Mouse (Mus musculus) gastrocnemius, postnatal 14 days (tissue): Measurements from ENCODE around the gene Itga3. TPM values are rescaled to one million over a fixed set of nuclear protein-coding genes. Genes with fewer than 3 reads are reported as not detected.

Experiments
- DNase-seq: peaks from one replicate; pipeline ENCODE4 v3.0.0; 2021; ENCODE audit warnings: mixed read lengths
- intact Hi-C: fragments of 180-260 bp; cut with DNase I; formaldehyde crosslinking; loops from one replicate; pipeline ENCODE4 v1.15.1; 2025; ENCODE audit warnings: low total_unique reads
- total RNA-seq, 2 experiments: library from RNA; stranded (reverse); gene quantifications; 2 replicates each; pipeline ENCODE4 v1.2.3; 2021

The Itga3 gene
- total RNA-seq, 2 experiments from 2014 or later: 3.5 to 4.0 TPM

DNA sequence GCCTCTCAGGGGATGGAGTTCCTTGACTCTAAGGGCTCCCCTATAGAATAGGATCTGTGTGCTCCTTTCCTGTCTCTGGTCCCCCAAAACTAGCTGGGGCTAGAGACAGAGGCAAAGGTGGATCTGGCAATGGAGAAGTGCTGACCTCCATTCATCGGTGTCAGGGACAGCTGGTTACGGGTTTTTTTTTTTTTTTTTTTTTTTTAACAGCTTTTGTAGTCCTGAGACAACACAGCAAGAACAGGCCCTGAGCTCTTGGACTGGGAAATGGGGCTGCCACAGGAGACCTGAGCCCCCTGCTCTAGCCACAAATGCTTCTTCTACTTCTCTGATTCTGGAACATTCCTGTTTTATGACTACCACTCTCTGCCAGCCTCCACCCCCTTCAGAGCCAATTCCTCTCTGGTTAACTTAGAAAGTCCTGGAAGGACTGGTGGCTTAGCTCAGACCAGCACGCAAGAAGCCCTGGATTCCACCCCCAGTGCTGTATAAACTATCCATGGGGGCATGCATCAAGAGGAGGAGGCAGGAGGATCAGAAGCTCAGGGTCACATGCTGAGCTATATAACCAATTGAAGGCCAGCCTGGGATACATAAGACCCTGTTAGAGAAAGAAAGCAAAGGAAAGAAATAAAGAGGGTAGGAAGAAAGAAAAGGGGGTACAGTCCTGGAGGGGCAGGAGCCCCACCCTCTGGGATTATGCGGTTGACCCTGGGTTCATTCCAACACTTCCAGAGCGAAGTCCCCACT lies 21.9 kb upstream of the Itga3 start:
- intact Hi-C loops: no loop called here
- no peak for DNase-seq

DNA sequence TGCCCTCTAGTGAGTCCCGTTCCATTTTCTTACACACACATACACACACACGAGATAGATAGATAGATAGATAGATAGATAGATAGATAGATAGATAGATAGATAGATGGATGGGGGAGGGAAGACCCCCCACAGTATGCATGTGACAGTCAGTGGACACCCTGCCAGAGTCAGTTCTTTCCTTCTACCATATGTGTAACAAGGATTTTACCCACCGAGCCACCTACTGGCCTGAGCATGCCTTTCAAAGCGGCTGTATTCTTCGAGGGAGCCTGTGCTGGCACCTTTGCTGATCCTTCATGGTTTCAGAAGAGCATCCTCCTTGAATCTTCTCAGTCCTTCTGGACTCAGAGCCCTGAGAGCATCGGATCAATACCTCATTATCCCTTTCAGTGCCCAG lies 21.3 kb upstream of the Itga3 start:
- intact Hi-C loops: no loop called here
- no peak for DNase-seq

DNA sequence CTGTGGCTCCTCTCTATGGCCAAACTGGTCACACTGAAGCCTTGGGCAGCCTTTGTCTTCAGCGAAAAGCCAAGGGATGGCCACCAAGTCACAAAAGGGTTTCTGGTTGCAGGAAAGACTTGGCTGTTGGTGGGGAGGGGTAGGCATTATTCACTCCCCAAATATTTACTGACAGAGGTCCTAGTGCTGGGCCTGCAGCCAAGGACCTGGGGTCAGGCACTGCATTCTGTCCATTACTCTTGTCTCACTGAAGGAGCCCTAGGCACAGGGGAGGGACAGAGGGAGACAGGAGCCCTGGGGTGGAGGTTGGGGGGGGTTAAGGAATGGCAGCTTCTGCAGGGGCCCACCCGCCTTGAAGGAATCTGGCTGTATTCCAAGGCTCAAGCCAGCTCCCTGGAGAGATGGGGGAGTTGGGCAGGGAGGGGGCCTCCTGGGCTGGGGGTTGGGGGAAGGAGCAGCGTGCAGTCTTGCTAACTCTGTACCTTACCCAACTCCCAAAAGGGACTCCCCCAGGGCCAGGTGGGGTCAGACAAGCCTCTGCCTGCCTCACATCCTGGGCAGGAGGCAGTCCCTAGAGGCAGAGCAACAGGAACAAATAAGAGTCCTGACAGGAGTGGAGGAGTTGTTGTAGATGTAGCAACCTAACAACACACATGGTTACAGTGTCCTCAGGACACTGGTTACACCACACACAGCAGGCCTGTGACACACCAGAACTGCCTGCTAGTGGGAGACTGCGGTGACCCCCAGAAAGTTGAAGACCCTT lies 20.2 kb upstream of the Itga3 start:
- no peak for DNase-seq
- intact Hi-C loops: no loop called here

- DNase-seq: no peak
- intact Hi-C loops: no loop called here
Measured at GRCm38 (mm10) chr11:95095596-95095995, 19.0 kb upstream of the Itga3 start.

DNA sequence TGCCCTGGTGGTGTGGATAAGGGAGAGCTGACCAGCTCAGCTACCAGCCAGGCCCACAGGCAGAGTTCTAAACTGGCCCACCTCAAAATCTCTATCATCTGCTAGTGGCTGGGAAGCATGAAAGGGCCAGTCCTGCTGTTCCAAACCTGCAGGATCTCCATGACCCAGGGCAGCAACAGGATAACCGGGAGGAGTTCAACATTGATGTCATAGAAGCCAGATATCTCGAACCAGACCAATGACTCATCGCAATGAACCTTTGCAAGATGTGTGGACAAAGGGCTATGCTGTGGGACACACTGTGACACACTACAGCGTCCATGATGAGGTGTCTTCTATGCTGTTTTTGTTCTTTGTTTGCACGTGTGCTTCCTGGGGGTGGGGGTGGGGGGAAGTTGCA lies 16.5 kb upstream of the Itga3 start:
- intact Hi-C loops: no loop called here
- no peak for DNase-seq

- peak; percentile 40 for DNase-seq
- intact Hi-C loops: no loop called here
Measured at GRCm38 (mm10) chr11:95088857-95089779, 12.5 kb upstream of the Itga3 start.

DNA sequence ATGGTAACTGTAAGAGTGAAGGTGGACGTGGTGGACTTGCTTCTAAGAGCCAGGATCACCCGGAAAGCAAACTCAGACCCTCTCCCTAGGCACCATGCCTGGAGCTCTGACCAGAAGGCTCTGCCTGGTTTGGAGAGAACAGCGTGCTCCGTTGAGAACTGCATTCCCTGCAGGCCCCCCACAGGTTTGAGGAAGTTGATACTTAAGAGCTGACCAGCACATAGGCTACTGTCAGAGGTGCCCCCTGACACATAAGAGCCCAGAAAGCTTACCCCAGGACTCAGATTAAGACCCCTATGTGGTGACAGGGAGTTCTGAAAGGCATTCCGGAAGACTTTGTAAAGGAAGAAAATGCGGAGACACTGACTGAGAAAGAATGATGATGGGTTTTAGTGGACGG lies 11.7 kb upstream of the Itga3 start:
- DNase-seq: no peak
- intact Hi-C loops: no loop called here

DNA sequence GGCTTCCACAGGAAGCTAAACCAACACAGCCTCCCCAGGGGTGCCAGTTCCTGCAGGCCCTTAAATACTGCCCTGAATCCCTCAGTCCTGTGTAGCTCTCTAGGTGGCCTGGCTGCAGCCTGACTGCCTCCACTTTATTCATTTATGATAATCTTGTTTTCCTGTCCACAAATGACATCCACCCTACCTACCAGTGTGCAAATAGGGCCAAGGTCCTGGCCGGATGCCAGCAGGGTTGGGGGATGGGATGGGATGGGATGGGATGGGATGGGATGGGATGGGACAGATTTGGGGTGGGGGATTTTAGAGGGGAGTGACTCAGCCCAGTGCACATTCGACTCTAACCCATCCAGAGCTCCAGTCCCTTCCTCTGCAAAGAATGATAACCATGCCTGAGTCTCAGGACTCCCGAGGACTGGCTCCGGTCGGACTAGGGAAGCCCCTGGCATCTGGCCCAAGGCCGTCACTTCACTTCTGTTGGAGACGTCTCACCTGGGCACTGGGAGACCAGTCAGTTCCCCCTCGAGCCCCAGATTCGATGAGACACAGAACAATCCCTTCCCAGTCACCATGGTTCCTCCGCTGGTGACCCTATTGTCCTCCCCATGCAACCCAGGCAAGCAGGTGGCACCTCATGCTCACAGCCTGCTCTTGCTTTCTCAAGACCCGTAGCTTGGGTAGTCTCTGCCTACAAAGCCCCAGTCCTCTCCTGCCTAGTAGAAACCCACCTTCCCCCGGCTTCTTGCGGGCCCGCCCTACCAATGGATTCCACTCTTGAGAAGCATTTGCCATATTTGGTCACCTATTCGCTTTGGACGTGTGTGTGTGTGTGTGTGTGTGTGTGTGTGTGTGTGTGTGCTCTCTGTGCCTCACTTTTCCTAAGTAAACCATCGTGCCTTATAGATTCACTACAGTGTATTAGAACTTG lies 11.0 kb upstream of the Itga3 start:
- intact Hi-C loops: no loop called here
- DNase-seq: no peak

GRCm38 (mm10) chr11:95086229-95086628 lies 9.6 kb upstream of the Itga3 start:
- intact Hi-C loops: no loop called here
- no peak for DNase-seq

DNA sequence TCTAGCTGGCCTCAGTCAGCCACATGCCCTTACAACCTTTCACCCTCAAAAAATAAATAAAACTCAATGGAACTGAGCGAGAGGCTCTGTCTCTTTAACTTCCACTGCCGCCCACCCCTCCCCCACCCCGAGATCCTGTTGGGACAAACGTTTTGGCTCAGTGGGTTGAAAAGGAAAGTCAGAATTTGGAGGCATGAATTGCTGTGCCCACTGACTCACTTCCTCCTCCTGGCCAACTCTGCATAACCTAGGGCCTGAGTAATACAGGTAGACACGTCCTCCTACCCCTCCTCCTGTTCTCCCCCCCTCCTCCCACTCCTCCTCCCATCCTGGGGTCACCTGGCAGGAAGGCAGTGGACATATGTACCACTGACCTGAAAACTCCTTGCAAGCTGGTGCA lies 9.1 kb upstream of the Itga3 start:
- no peak for DNase-seq
- intact Hi-C loops: no loop called here

GRCm38 (mm10) chr11:95084811-95085382 lies 8.3 kb upstream of the Itga3 start:
- intact Hi-C loops: no loop called here
- no peak for DNase-seq

GRCm38 (mm10) chr11:95084175-95084574 lies 7.6 kb upstream of the Itga3 start:
- no peak for DNase-seq
- intact Hi-C loops: no loop called here

- DNase-seq: no peak
- intact Hi-C loops: no loop called here
Measured at GRCm38 (mm10) chr11:95082896-95083295, 6.3 kb upstream of the Itga3 start.

DNA sequence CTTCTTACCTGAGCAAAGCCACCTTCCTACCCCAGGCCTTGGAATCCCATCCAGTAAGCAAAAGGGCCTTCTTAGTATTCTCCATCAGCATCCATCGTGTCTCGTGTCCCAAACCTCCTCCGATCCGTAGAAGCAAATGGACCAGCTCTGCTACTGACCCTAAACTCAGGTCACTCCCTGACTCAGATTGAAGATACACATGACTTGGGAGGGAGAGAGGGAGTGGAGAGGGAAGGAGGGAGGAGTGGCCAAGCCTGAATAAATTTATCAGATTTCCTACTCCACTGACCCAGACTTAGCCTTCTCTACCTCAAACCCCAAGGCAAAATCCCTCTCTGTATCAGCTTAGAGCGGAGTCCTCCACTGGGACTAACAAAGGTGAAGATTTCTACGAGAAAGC lies 4.2 kb upstream of the Itga3 start:
- intact Hi-C loops: no loop called here
- DNase-seq: no peak

GRCm38 (mm10) chr11:95079256-95079875 lies 2.8 kb upstream of the Itga3 start:
- intact Hi-C loops: no loop called here
- DNase-seq: no peak

DNA sequence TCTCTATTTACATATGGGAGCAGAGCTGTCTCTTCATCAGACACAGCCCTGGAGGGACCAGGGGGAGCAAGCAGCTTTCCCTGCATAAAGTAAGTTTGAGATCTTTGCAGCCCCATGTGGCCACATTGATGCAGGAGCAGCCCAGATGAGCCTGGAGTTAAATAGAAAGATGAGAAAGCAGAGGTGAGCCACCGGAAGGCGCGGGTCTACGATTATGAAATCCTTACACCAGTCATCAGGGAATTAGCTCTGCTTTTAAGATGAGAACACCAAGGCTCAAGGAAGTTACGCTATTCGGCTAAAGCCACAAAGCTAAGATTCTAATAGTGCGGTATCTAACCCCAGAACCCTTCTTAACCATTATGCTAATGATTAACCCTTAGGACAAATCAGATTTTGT lies 1.4 kb upstream of the Itga3 start:
- no peak for DNase-seq
- intact Hi-C loops: loop anchor here (2.0 kb wide), 1 partner anchor 27 kb away; no protein-coding TSS in a partner anchor

DNA sequence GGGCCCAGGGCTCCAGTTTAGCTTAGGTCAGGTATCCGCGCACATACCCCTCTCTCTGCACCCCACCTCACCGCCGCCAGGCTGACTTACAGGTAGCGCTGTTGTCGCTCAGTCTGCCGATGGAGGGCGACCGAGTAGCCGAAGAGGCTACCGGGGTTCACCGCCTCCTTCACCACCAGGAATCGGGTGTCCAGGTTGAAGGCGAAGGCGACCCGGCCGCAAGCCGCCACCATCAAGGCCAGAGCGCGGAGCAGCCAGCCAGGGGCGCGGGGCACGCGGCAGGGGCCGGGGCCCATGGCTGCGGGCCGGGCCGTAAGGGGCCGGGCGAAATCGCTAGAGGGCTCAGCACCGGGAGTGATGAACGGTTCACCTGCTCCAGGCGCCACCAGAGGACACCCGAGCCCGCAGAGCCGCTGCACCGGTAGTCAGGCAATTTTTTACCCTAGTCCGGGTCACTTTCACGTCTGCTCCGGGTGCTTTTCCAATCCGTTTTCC lies 513 bp downstream of the Itga3 start:
- intact Hi-C loops: loop anchor here (2.0 kb wide), 1 partner anchor 29 kb away; no protein-coding TSS in a partner anchor
- DNase-seq: peak; percentile 35
